9 mouse cellular contexts compared by ENCODE assay signal in the genomic region with DNA sequence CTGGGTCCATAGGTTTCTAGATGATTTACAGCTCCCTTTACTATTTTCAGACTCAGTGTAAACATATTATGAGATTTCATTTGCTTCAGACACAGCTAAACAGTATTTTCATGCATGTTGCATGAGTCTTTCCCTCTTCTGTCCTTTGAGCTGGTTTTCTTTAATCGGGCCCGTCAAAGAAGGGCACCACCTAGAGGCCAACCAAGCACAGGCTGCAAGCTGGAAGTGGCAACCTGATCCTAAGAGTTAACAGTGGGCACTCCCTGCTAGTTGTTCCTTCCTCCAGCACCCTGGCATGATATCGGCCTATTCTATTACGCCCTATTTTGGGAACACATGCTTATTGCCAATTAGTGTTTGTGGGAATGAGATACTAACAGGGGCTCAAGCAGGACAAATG. TPM values are rescaled to one million over a fixed set of nuclear protein-coding genes. Genes with fewer than 3 reads are reported as not detected.
DNase-seq lines count a peak whose midpoint lies in the region; ATAC-seq and TF ChIP-seq lines count a peak whose summit lies in the region.
"Had no signal": no experiment of that assay in that cellular context is flagged by ENCODE, and none has a peak within 500 bp of the region (broad histone marks: within the 10 kb centered on the region; RNA-seq: fewer than 3 reads in every experiment).

No protein-coding gene starts in this region.

- H3K27ac ChIP-seq in liver, embryonic 14.5 days = no peak overlapping the region

- H3K27me3 ChIP-seq in liver, embryonic 14.5 days (ENCODE audit: control insufficient read depth, insufficient read depth, low read length) = no peaks in the 10 kb centered on the region

- H3K9me3 ChIP-seq in liver, embryonic 14.5 days (ENCODE audit: control insufficient read depth, low read length) = no peaks in the 10 kb centered on the region

- peak; percentile 81 for TF ChIP-seq CTCF in liver, embryonic 14.5 days (IDR thresholded peaks at IDR 0.05; ENCODE audit: low read depth)

- peaks cover 4 to 13% of the 10 kb centered on the region in 2 experiments; a peak in 3 of 4 replicates for H3K4me1 ChIP-seq in liver, embryonic 14.5 days (replicated peaks; ENCODE audit: control insufficient read depth in 2 of 2, insufficient read depth in 2 of 2, low read length in 1 of 2)

- ATAC-seq in frontal cortex, adult (ENCODE audit: low TSS enrichment) = peak; percentile 90
- ATAC-seq in liver, embryonic 14.5 days (ENCODE audit: insufficient read depth) = peak; percentile 63; the same call in 1 of the 2 replicates

- 20% methylated on average over 4 of the region's 4 CpGs for WGBS in liver, embryonic 14.5 days (ENCODE audit: insufficient replicate concordance)

- TF ChIP-seq EP300 in liver, embryonic 14.5 days (IDR thresholded peaks at IDR 0.05; ENCODE audit: low read depth) = no peak

- H3K36me3 ChIP-seq in liver, embryonic 14.5 days (replicated peaks; ENCODE audit: control insufficient read depth, insufficient read depth, low read depth) = no peaks in the 10 kb centered on the region

- H3K9ac ChIP-seq in liver, embryonic 14.5 days (replicated peaks) = no peak overlapping the region

- no peak overlapping the region for H3K4me2 ChIP-seq in liver, embryonic 14.5 days (ENCODE audit: low read depth)

- peak; percentile 49 for DNase-seq in urinary bladder, postnatal 25 days (ENCODE audit: low spot score)
- no peak for DNase-seq in urinary bladder, adult 2 months (ENCODE audit: low spot score)
- peak; percentile 76 for DNase-seq in adrenal gland, postnatal 14 days
- peak; percentile 31 to 58 for DNase-seq in kidney, adult 8-10 months
- no peak for DNase-seq in liver, embryonic 14.5 days (ENCODE audit: low read depth in 3 of 3, low spot score in 3 of 3)
- peak; percentile 45 for DNase-seq in ovary, postnatal 36 days (ENCODE audit: low spot score)
- peak; percentile 23 for DNase-seq in yolk sac, embryonic 10.5 days (ENCODE audit: low spot score)

- no peak overlapping the region for H3K4me3 ChIP-seq in liver, embryonic 14.5 days (ENCODE audit: insufficient read depth in 1 of 2, low read depth in 2 of 2, low read length in 2 of 2)

RNA-seq across cellular contexts. Expression of a gene that starts 8.2 kb away (rescaled TPM):
- not detected in 2 replicates for polyA plus RNA-seq in urinary bladder, adult 2 months (2012; rRNA removed)
- total RNA-seq in adrenal gland, postnatal 14 days (2021) = not detected in 2 replicates
- not detected in 2 replicates for polyA plus RNA-seq in liver, embryonic 14.5 days (2012; rRNA removed)
- not detected in 2 replicates for polyA plus RNA-seq in liver, embryonic 14.5 days (2014; fragmentation: Nextera tagmentation; extraction: Ambion mirVana)
- polyA plus RNA-seq: gonadal fat pad, adult 2 months had no signal

RNA-seq across cellular contexts. Expression of a gene that starts 43.6 kb away (rescaled TPM):
- not detected in 2 replicates for polyA plus RNA-seq in urinary bladder, adult 2 months (2012; rRNA removed)
- total RNA-seq in adrenal gland, postnatal 14 days (2021) = not detected in 2 replicates
- not detected in 2 replicates for polyA plus RNA-seq in liver, embryonic 14.5 days (2012; rRNA removed)
- not detected in 2 replicates for polyA plus RNA-seq in liver, embryonic 14.5 days (2014; fragmentation: Nextera tagmentation; extraction: Ambion mirVana)
- polyA plus RNA-seq: gonadal fat pad, adult 2 months had no signal

RNA-seq across cellular contexts. Expression of a gene that starts 57.2 kb away (rescaled TPM):
- not detected in 2 replicates for polyA plus RNA-seq in urinary bladder, adult 2 months (2012; rRNA removed)
- not detected in 2 replicates for total RNA-seq in adrenal gland, postnatal 14 days (2021)
- not detected in 2 replicates for polyA plus RNA-seq in liver, embryonic 14.5 days (2012; rRNA removed)
- not detected in 2 replicates for polyA plus RNA-seq in liver, embryonic 14.5 days (2014; fragmentation: Nextera tagmentation; extraction: Ambion mirVana)
- polyA plus RNA-seq: gonadal fat pad, adult 2 months had no signal

Comparison
In these comparisons a context has a peak if more than half of its experiments do, and no peak if none do; other contexts are left out.
1. DNase-seq: peak in urinary bladder, postnatal 25 days (single experiment), adrenal gland, postnatal 14 days (single experiment), kidney, adult 8-10 months (2 of 2), ovary, postnatal 36 days (single experiment) and yolk sac, embryonic 10.5 days (single experiment); none in urinary bladder, adult 2 months (single experiment) and liver, embryonic 14.5 days (0 of 3).